Mouse (Mus musculus): ENCODE measurements around the gene Chp1. TPM values are rescaled to one million over a fixed set of nuclear protein-coding genes. Genes with fewer than 3 reads are reported as not detected.
A peak's percentile ranks its signal among the peaks of the same experiment; 100 is the strongest.

The Chp1 gene
- polyA plus RNA-seq, 1 experiment = 102 TPM

GRCm38 (mm10) chr2:119514026-119514522 is 33.4 kb upstream of the Chp1 start:
- TF ChIP-seq CTCF (IDR thresholded peaks at IDR 0.05; ENCODE audit: extremely low read depth, insufficient read length, insufficient replicate concordance, low read depth, low read length) = no peak
- TF ChIP-seq POLR2A (IDR thresholded peaks at IDR 0.05; ENCODE audit: low read depth, low read length) = no peak
- WGBS = 57% methylated on average over 3 of the region's 3 CpGs
- Histone ChIP-seq H3K4me3 (ENCODE audit: low read depth, low read length) (no peak overlapping the region), H3K27ac (ENCODE audit: insufficient read depth, low read depth, low read length) (no peak overlapping the region), H3K4me1 (ENCODE audit: control insufficient read depth, insufficient read depth, insufficient read length, low read length) (no peaks in the 10 kb centered on the region), H3K36me3 (ENCODE audit: control insufficient read depth, insufficient read depth, low read length) (no peaks in the 10 kb centered on the region), H3K27me3 (ENCODE audit: control insufficient read depth, insufficient read depth, low read length) (no peaks in the 10 kb centered on the region)

- WGBS = 67% methylated on average over 5 of the region's 5 CpGs
- no peaks in the 10 kb centered on the region for H3K27me3 ChIP-seq (ENCODE audit: control insufficient read depth, insufficient read depth, low read length)
- TF ChIP-seq POLR2A (IDR thresholded peaks at IDR 0.05; ENCODE audit: low read depth, low read length) = no peak
- no peak for TF ChIP-seq CTCF (IDR thresholded peaks at IDR 0.05; ENCODE audit: extremely low read depth, insufficient read length, insufficient replicate concordance, low read depth, low read length)
- no peaks in the 10 kb centered on the region for H3K36me3 ChIP-seq (ENCODE audit: control insufficient read depth, insufficient read depth, low read length)
- no peak overlapping the region for H3K27ac ChIP-seq (ENCODE audit: insufficient read depth, low read depth, low read length)
- no peak overlapping the region for H3K4me3 ChIP-seq (ENCODE audit: low read depth, low read length)
- no peaks in the 10 kb centered on the region for H3K4me1 ChIP-seq (ENCODE audit: control insufficient read depth, insufficient read depth, insufficient read length, low read length)
Measured at GRCm38 (mm10) chr2:119516811-119517210, 30.7 kb upstream of the Chp1 start.

GRCm38 (mm10) chr2:119520550-119520949 is 26.9 kb upstream of the Chp1 start:
- 59% methylated on average over 7 of the region's 7 CpGs for WGBS
- no peak overlapping the region for H3K27ac ChIP-seq (ENCODE audit: insufficient read depth, low read depth, low read length)
- H3K4me1 ChIP-seq (ENCODE audit: control insufficient read depth, insufficient read depth, insufficient read length, low read length) = peaks cover under 1% of the 10 kb centered on the region; the same call in 1 of the 2 replicates
- H3K27me3 ChIP-seq (ENCODE audit: control insufficient read depth, insufficient read depth, low read length) = no peaks in the 10 kb centered on the region
- TF ChIP-seq POLR2A (IDR thresholded peaks at IDR 0.05; ENCODE audit: low read depth, low read length) (no peak), CTCF (IDR thresholded peaks at IDR 0.05; ENCODE audit: extremely low read depth, insufficient read length, insufficient replicate concordance, low read depth, low read length) (no peak)
- no peaks in the 10 kb centered on the region for H3K36me3 ChIP-seq (ENCODE audit: control insufficient read depth, insufficient read depth, low read length)
- no peak overlapping the region for H3K4me3 ChIP-seq (ENCODE audit: low read depth, low read length)

- H3K4me1 ChIP-seq (ENCODE audit: control insufficient read depth, insufficient read depth, insufficient read length, low read length) = peaks cover 3% of the 10 kb centered on the region; the same call in 1 of the 2 replicates
- TF ChIP-seq CTCF (IDR thresholded peaks at IDR 0.05; ENCODE audit: extremely low read depth, insufficient read length, insufficient replicate concordance, low read depth, low read length) (no peak), POLR2A (IDR thresholded peaks at IDR 0.05; ENCODE audit: low read depth, low read length) (no peak)
- no peaks in the 10 kb centered on the region for H3K27me3 ChIP-seq (ENCODE audit: control insufficient read depth, insufficient read depth, low read length)
- 79% methylated on average over 4 of the region's 4 CpGs for WGBS
- no peak overlapping the region for H3K4me3 ChIP-seq (ENCODE audit: low read depth, low read length)
- H3K36me3 ChIP-seq (ENCODE audit: control insufficient read depth, insufficient read depth, low read length) = no peaks in the 10 kb centered on the region
- H3K27ac ChIP-seq (ENCODE audit: insufficient read depth, low read depth, low read length) = no peak overlapping the region
Measured at GRCm38 (mm10) chr2:119523836-119524235, 23.7 kb upstream of the Chp1 start.

GRCm38 (mm10) chr2:119525422-119525821 is 22.1 kb upstream of the Chp1 start:
- Histone ChIP-seq H3K36me3 (ENCODE audit: control insufficient read depth, insufficient read depth, low read length) (no peaks in the 10 kb centered on the region), H3K27ac (ENCODE audit: insufficient read depth, low read depth, low read length) (peak overlapping the region; percentile 92), H3K4me3 (ENCODE audit: low read depth, low read length) (no peak overlapping the region), H3K27me3 (ENCODE audit: control insufficient read depth, insufficient read depth, low read length) (no peaks in the 10 kb centered on the region), H3K4me1 (ENCODE audit: control insufficient read depth, insufficient read depth, insufficient read length, low read length) (peaks cover 3% of the 10 kb centered on the region; the same call in 1 of the 2 replicates)
- 29% methylated on average over 4 of the region's 4 CpGs for WGBS
- TF ChIP-seq POLR2A (IDR thresholded peaks at IDR 0.05; ENCODE audit: low read depth, low read length) (peak; percentile 32; the same call in 1 of the 2 replicates), CTCF (IDR thresholded peaks at IDR 0.05; ENCODE audit: extremely low read depth, insufficient read length, insufficient replicate concordance, low read depth, low read length) (no peak)

- H3K36me3 ChIP-seq (ENCODE audit: control insufficient read depth, insufficient read depth, low read length) = no peaks in the 10 kb centered on the region
- no peak overlapping the region for H3K4me3 ChIP-seq (ENCODE audit: low read depth, low read length)
- TF ChIP-seq CTCF (IDR thresholded peaks at IDR 0.05; ENCODE audit: extremely low read depth, insufficient read length, insufficient replicate concordance, low read depth, low read length) = no peak
- TF ChIP-seq POLR2A (IDR thresholded peaks at IDR 0.05; ENCODE audit: low read depth, low read length) = no peak
- WGBS = 81% methylated on average over 9 of the region's 9 CpGs
- H3K27me3 ChIP-seq (ENCODE audit: control insufficient read depth, insufficient read depth, low read length) = no peaks in the 10 kb centered on the region
- no peak overlapping the region for H3K27ac ChIP-seq (ENCODE audit: insufficient read depth, low read depth, low read length)
- no peaks in the 10 kb centered on the region for H3K4me1 ChIP-seq (ENCODE audit: control insufficient read depth, insufficient read depth, insufficient read length, low read length)
Measured at GRCm38 (mm10) chr2:119538802-119539201, 8.7 kb upstream of the Chp1 start.

- TF ChIP-seq POLR2A (IDR thresholded peaks at IDR 0.05; ENCODE audit: low read depth, low read length) (no peak), CTCF (IDR thresholded peaks at IDR 0.05; ENCODE audit: extremely low read depth, insufficient read length, insufficient replicate concordance, low read depth, low read length) (no peak)
- no peak overlapping the region for H3K27ac ChIP-seq (ENCODE audit: insufficient read depth, low read depth, low read length)
- 0% methylated on average over 1 of the region's 1 CpGs for WGBS
- no peaks in the 10 kb centered on the region for H3K4me1 ChIP-seq (ENCODE audit: control insufficient read depth, insufficient read depth, insufficient read length, low read length)
- H3K27me3 ChIP-seq (ENCODE audit: control insufficient read depth, insufficient read depth, low read length) = no peaks in the 10 kb centered on the region
- no peaks in the 10 kb centered on the region for H3K36me3 ChIP-seq (ENCODE audit: control insufficient read depth, insufficient read depth, low read length)
- H3K4me3 ChIP-seq (ENCODE audit: low read depth, low read length) = no peak overlapping the region
Measured at GRCm38 (mm10) chr2:119542106-119542505, 5.4 kb upstream of the Chp1 start.
